Mouse (Mus musculus) midbrain, embryonic 13.5 days (tissue): Measurements from ENCODE around the gene Pcdh7. TPM values are rescaled to one million over a fixed set of nuclear protein-coding genes. Genes with fewer than 3 reads are reported as not detected.
"Not testable (repeated sequence)": the region's sequence is repeated elsewhere in the genome, so short reads cannot be mapped to it uniquely, and the experiment has no call there.

Source experiments
- ATAC-seq: fragments of 200-750 bp; cut with Nextera tagmentation; 2 replicates; pipeline ENCODE4 v1.8.0; 2017; ENCODE audit warnings: mild to moderate bottlenecking, moderate TSS enrichment, moderate library complexity
- H3K27ac ChIP-seq: fragments of 300-500 bp; sonication (generic); 2 replicates; pipeline ENCODE4 v1.5.1; 2015; ENCODE audit warnings: inconsistent platforms, mild to moderate bottlenecking, moderate library complexity
- H3K27me3 ChIP-seq: fragments of 300-500 bp; sonication (generic); 2 replicates; pipeline ENCODE4 v1.6.1; 2015; ENCODE audit warnings: mild to moderate bottlenecking, inconsistent platforms
- H3K36me3 ChIP-seq: fragments of 300-500 bp; sonication (generic); 2 replicates; pipeline ENCODE4 v1.6.1; 2015; ENCODE audit warnings: mild to moderate bottlenecking, inconsistent platforms
- H3K4me1 ChIP-seq: fragments of 300-500 bp; sonication (generic); replicated peaks from 2 replicates; pipeline ENCODE4 v1.6.1; 2015; ENCODE audit warnings: inconsistent platforms
- H3K4me2 ChIP-seq: fragments of 300-500 bp; sonication (generic); replicated peaks from 2 replicates; pipeline ENCODE4 v1.6.1; 2015; ENCODE audit warnings: moderate library complexity, mild to moderate bottlenecking, inconsistent platforms
- H3K4me3 ChIP-seq: fragments of 300-500 bp; sonication (generic); replicated peaks from 2 replicates; pipeline ENCODE4 v1.5.1; 2015; ENCODE audit warnings: mild to moderate bottlenecking, inconsistent platforms
- H3K9ac ChIP-seq: fragments of 300-500 bp; sonication (generic); replicated peaks from 2 replicates; pipeline ENCODE4 v1.6.1; 2015; ENCODE audit warnings: mild to moderate bottlenecking, inconsistent platforms
- H3K9me3 ChIP-seq: fragments of 300-500 bp; sonication (generic); 2 replicates; pipeline ENCODE4 v1.6.1; 2016; ENCODE audit warnings: mild to moderate bottlenecking, inconsistent platforms
- WGBS: fragments of 180-500 bp; shearing (Covaris S2); methylation state at CpG from one replicate; pipeline ENCODE4 v1.1.7; 2015; 5-methylcytosine and 5-hydroxymethylcytosine counted together
- polyA plus RNA-seq: library from polyadenylated mRNA; unstranded; fragments of >200 nt; fragmentation: Nextera tagmentation; extraction: Ambion mirVana; gene quantifications from 2 replicates; pipeline ENCODE4 v1.2.1, GENCODE M21; 2015

Gene Pcdh7
- polyA plus RNA-seq, 1 experiment from 2014 or later: 14.3 TPM

- H3K4me2 ChIP-seq: no peak overlapping the region
- H3K36me3 ChIP-seq: no peaks in the 10 kb centered on the region
- no peak for ATAC-seq
- H3K4me3 ChIP-seq: no peak overlapping the region
- no peaks in the 10 kb centered on the region for H3K9me3 ChIP-seq
- H3K4me1 ChIP-seq: no peaks in the 10 kb centered on the region
- no peak overlapping the region for H3K9ac ChIP-seq
- 91% methylated on average over 6 of the region's 6 CpGs for WGBS
- no peak overlapping the region for H3K27ac ChIP-seq
- no peaks in the 10 kb centered on the region for H3K27me3 ChIP-seq
Measured at GRCm38 (mm10) chr5:58083972-58084371, 366.2 kb downstream of the Pcdh7 start.

GRCm38 (mm10) chr5:58108665-58109364, 391.0 kb downstream of the Pcdh7 start:
- Histone ChIP-seq H3K4me3 (no peak overlapping the region), H3K4me2 (no peak overlapping the region), H3K9ac (no peak overlapping the region), H3K36me3 (no peaks in the 10 kb centered on the region), H3K27me3 (no peaks in the 10 kb centered on the region), H3K27ac (no peak overlapping the region), H3K4me1 (no peaks in the 10 kb centered on the region), H3K9me3 (no peaks in the 10 kb centered on the region)
- no peak for ATAC-seq
- 55% methylated on average over 4 of the region's 4 CpGs for WGBS

DNA sequence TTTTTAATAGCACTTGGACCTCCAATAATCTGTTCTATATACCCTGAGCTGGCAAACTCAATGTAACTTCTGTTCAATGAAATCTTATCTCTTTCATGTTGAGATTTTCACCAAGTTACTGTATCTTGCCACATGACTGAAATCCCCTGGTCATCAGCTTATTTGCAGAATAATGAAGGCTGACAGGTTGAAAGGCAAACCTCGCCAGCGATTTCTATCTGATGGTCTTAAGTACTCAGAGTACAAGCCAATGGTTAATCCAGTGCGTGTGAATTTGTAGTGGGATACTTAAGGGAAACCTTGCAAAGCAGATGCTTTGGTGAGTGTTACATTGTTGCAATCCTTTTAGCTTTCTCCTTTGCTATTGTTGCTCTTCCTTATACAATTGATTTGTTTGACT, 398.3 kb downstream of the Pcdh7 start:
- no peak for ATAC-seq
- 28% methylated on average over 3 of the region's 3 CpGs for WGBS
- no peaks in the 10 kb centered on the region for H3K9me3 ChIP-seq

GRCm38 (mm10) chr5:58117896-58118295, 400.1 kb downstream of the Pcdh7 start:
- no peaks in the 10 kb centered on the region for H3K9me3 ChIP-seq
- 73% methylated on average over 3 of the region's 3 CpGs for WGBS
- H3K4me2 ChIP-seq: no peak overlapping the region

More for the DNA sequence above, 398.3 kb downstream of the Pcdh7 start:
- Histone ChIP-seq H3K27ac (no peak overlapping the region), H3K27me3 (no peaks in the 10 kb centered on the region), H3K36me3 (no peaks in the 10 kb centered on the region), H3K4me2 (no peak overlapping the region), H3K9ac (no peak overlapping the region), H3K4me1 (peaks cover 8% of the 10 kb centered on the region; the same call in 1 of the 2 replicates), H3K4me3 (no peak overlapping the region)

DNA sequence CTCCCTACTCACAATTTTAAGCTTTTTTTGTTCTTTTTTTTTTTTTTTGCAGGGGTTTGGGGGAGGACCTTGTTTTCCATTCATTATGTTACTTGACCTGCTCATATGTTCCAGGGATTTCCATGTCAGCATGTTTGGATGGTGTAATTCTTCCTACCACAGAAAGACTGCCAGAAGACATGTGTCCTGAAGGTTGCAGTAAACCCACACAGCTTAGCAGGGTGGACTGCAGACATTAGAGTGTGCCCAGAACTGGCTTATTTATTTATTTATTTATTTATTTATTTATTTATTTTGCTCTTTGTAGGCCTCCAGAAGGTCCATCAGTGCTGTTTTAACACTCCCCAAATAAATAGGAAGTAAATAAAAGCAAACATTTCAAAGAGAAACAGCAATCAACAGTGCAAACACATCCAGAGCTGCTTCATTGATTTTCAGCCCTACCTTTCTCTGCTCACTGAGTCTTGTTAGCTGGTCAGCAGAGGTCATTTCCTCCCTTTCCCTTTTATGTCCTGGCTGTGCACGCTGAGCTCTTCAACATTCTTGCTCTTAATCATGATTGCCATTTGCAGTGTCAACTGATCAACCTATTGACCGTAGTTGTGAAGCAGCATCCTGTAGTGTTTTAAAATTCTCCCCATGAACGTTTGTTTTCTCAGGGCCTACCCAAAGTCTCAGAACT, 401.3 kb downstream of the Pcdh7 start:
- H3K27ac ChIP-seq: no peak overlapping the region
- no peak overlapping the region for H3K4me3 ChIP-seq
- no peak overlapping the region for H3K9ac ChIP-seq
- H3K4me1 ChIP-seq: peaks cover 8% of the 10 kb centered on the region; the same call in 1 of the 2 replicates
- WGBS: 23% methylated on average over 3 of the region's 3 CpGs
- H3K36me3 ChIP-seq: no peaks in the 10 kb centered on the region
- no peaks in the 10 kb centered on the region for H3K9me3 ChIP-seq
- no peaks in the 10 kb centered on the region for H3K27me3 ChIP-seq
- no peak overlapping the region for H3K4me2 ChIP-seq
- no peak for ATAC-seq

More at GRCm38 (mm10) chr5:58117896-58118295, 400.1 kb downstream of the Pcdh7 start:
- no peak overlapping the region for H3K27ac ChIP-seq
- H3K9ac ChIP-seq: no peak overlapping the region
- H3K4me3 ChIP-seq: no peak overlapping the region
- no peaks in the 10 kb centered on the region for H3K27me3 ChIP-seq
- ATAC-seq: no peak
- peaks cover 8% of the 10 kb centered on the region; the same call in 1 of the 2 replicates for H3K4me1 ChIP-seq
- no peaks in the 10 kb centered on the region for H3K36me3 ChIP-seq

- 85% methylated on average over 2 of the region's 2 CpGs for WGBS
- no peak overlapping the region for H3K27ac ChIP-seq
- H3K4me1 ChIP-seq: no peaks in the 10 kb centered on the region
- H3K9ac ChIP-seq: no peak overlapping the region
- no peak overlapping the region for H3K4me3 ChIP-seq
- H3K9me3 ChIP-seq: no peaks in the 10 kb centered on the region
- no peak overlapping the region for H3K4me2 ChIP-seq
- H3K36me3 ChIP-seq: no peaks in the 10 kb centered on the region
- H3K27me3 ChIP-seq: no peaks in the 10 kb centered on the region
- ATAC-seq: no peak
Measured at GRCm38 (mm10) chr5:58143897-58144296, 426.1 kb downstream of the Pcdh7 start.

DNA sequence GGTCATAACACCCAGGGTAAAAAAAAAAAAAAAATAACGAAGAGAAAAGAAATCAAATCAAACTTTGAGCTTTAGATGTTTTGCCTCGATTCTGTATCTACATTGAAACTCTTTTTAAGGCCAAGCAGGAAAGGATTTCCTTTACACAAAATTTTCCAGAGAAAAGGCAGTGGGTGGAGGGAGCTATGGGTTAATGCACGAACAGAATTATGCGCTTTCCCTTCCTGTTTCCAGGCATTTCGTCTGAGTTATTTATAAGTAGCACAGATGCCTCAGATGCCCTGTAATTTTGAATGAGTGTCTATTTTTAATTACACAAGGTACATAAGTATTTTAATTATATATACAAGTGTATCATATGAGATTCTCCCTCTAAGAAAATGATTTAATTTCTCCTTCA, 436.2 kb downstream of the Pcdh7 start:
- H3K27ac ChIP-seq: no peak overlapping the region
- H3K9me3 ChIP-seq: no peaks in the 10 kb centered on the region
- no peaks in the 10 kb centered on the region for H3K4me1 ChIP-seq
- ATAC-seq: no peak
- H3K4me2 ChIP-seq: no peak overlapping the region
- no peaks in the 10 kb centered on the region for H3K36me3 ChIP-seq
- H3K27me3 ChIP-seq: no peaks in the 10 kb centered on the region
- H3K4me3 ChIP-seq: no peak overlapping the region
- WGBS: 63% methylated on average over 5 of the region's 5 CpGs
- H3K9ac ChIP-seq: no peak overlapping the region

DNA sequence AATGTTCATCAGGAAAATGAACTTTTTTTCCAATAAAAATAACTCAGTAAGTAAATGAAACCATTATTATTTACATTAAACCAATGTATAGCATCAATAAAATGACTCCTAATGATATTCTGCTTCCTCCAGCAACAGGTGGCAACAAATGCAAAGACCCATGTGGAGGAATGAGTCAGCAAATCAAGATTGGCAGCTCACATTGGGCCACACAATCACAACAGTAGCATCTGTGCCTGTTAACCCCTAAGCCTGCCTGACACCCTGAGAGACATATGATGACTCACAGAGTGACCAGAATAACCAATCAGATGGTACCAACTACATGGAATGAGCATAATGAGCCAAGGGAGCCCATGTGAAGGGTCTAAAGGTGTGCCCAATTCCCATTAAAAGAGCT, 454.5 kb downstream of the Pcdh7 start:
- Histone ChIP-seq H3K27me3 (no peaks in the 10 kb centered on the region), H3K36me3 (no peaks in the 10 kb centered on the region), H3K27ac (no peak overlapping the region), H3K9ac (no peak overlapping the region), H3K4me1 (no peaks in the 10 kb centered on the region), H3K4me3 (no peak overlapping the region), H3K9me3 (no peaks in the 10 kb centered on the region), H3K4me2 (no peak overlapping the region)
- ATAC-seq: no peak

- not testable (repeated sequence) for H3K9ac ChIP-seq, H3K9me3 ChIP-seq, H3K36me3 ChIP-seq, H3K4me1 ChIP-seq, H3K27me3 ChIP-seq, H3K27ac ChIP-seq, H3K4me3 ChIP-seq, H3K4me2 ChIP-seq
- ATAC-seq: peak; percentile 56; the same call in 1 of the 2 replicates
Measured at GRCm38 (mm10) chr5:58174335-58174734, 456.6 kb downstream of the Pcdh7 start.

- Histone ChIP-seq H3K9me3 (no peaks in the 10 kb centered on the region), H3K27ac (no peak overlapping the region), H3K4me1 (no peaks in the 10 kb centered on the region), H3K4me3 (no peak overlapping the region), H3K36me3 (no peaks in the 10 kb centered on the region), H3K4me2 (no peak overlapping the region), H3K9ac (no peak overlapping the region), H3K27me3 (no peaks in the 10 kb centered on the region)
- ATAC-seq: no peak
- WGBS: 94% methylated on average over 3 of the region's 3 CpGs
Measured at GRCm38 (mm10) chr5:58175532-58175931, 457.8 kb downstream of the Pcdh7 start.
